Mouse (Mus musculus): ENCODE results near the gene Pigk. TPM values are rescaled to one million over a fixed set of nuclear protein-coding genes. Genes with fewer than 3 reads are reported as not detected.

Pigk gene
- polyA plus RNA-seq, 1 experiment from 2014 or later: 55.8 TPM

DNA sequence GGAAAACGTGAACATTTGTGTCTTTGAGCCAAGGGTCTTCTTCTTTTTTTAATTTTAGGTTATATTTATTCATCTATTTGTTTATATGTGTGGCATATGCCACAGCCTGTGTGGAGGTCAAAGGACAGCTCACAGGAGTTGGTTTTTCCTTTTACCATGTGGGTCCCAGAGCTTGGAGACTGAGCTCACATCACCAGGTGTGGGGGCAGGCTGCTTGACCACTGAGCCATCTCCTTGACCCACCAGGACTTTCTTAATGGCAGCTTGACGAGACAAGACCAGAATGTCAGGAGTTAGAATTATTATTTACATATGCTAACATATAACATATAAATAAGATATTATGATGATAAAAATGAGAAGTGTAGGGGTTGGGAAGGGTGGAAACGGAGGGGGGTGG is 182.2 kb downstream of the Pigk start:
- DNase-seq (ENCODE audit: low spot score) (no peak), ATAC-seq (ENCODE audit: low read depth) (no peak)
- Histone ChIP-seq H3K4me3 (ENCODE audit: low read depth, low read length) (no peak overlapping the region), H3K27me3 (replicated peaks; ENCODE audit: control insufficient read depth, insufficient read depth, low read length) (no peaks in the 10 kb centered on the region), H3K4me1 (ENCODE audit: control insufficient read depth, insufficient read depth, low read length) (no peaks in the 10 kb centered on the region), H3K9ac (ENCODE audit: low read depth, low read length) (no peak overlapping the region), H3K36me3 (ENCODE audit: control insufficient read depth, insufficient read depth, low read length) (no peaks in the 10 kb centered on the region), H3K27ac (replicated peaks; ENCODE audit: low read depth, low read length) (no peak overlapping the region), H3K9me3 (ENCODE audit: control insufficient read depth, low read length) (no peaks in the 10 kb centered on the region), H3K4me2 (ENCODE audit: low read depth, low read length) (no peak overlapping the region)
- WGBS: 73% methylated on average over 3 of the region's 3 CpGs

DNA sequence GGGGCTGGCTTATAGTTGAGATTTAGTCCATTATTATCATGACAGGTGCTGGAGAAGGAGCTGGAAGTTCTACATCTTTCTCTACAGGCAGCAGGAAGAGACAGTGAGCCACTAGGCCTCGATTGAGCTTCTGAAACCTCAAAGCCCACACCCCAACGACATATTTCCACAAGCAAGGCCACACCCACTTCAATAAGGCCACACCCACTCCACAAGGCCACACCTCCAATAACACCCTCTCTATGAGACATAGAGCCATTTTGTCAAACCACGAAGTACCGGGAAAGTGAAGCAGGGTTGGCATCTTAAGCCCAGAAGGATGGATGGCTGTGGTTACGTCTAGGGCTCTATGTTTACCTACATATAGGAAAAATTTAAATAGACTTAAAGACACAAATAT is 183.3 kb downstream of the Pigk start:
- no peak for ATAC-seq (ENCODE audit: low read depth)
- no peaks in the 10 kb centered on the region for H3K36me3 ChIP-seq (ENCODE audit: control insufficient read depth, insufficient read depth, low read length)
- H3K9ac ChIP-seq (ENCODE audit: low read depth, low read length): no peak overlapping the region
- DNase-seq (ENCODE audit: low spot score): no peak
- H3K27ac ChIP-seq (replicated peaks; ENCODE audit: low read depth, low read length): no peak overlapping the region
- H3K4me3 ChIP-seq (ENCODE audit: low read depth, low read length): no peak overlapping the region
- H3K4me1 ChIP-seq (ENCODE audit: control insufficient read depth, insufficient read depth, low read length): no peaks in the 10 kb centered on the region
- 77% methylated on average over 5 of the region's 5 CpGs for WGBS
- H3K27me3 ChIP-seq (replicated peaks; ENCODE audit: control insufficient read depth, insufficient read depth, low read length): no peaks in the 10 kb centered on the region
- no peaks in the 10 kb centered on the region for H3K9me3 ChIP-seq (ENCODE audit: control insufficient read depth, low read length)
- H3K4me2 ChIP-seq (ENCODE audit: low read depth, low read length): no peak overlapping the region

DNA sequence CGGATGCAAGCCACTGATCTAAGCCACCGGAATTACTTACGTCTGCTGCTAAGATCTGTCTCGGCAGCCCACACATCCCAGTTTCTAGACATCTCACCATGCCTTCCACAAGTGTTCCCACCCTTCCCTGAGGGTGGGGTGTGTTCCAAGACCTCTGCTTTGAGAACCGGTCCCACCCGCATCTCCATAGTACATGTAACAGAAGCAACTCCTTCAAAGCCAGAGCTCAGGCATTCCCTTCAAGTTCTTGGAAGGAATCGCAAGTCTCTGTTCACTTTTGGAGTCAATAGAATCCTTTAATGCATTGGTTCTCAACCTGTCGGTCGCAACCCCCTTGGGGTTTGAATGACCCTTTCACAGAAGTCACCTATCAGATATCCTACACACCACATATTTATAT is 185.0 kb downstream of the Pigk start:
- no peaks in the 10 kb centered on the region for H3K36me3 ChIP-seq (ENCODE audit: control insufficient read depth, insufficient read depth, low read length)
- H3K4me1 ChIP-seq (ENCODE audit: control insufficient read depth, insufficient read depth, low read length): no peaks in the 10 kb centered on the region
- no peak for DNase-seq (ENCODE audit: low spot score)
- no peak overlapping the region for H3K4me2 ChIP-seq (ENCODE audit: low read depth, low read length)
- WGBS: 90% methylated on average over 9 of the region's 9 CpGs
- no peak overlapping the region for H3K27ac ChIP-seq (replicated peaks; ENCODE audit: low read depth, low read length)
- no peaks in the 10 kb centered on the region for H3K9me3 ChIP-seq (ENCODE audit: control insufficient read depth, low read length)
- no peak overlapping the region for H3K9ac ChIP-seq (ENCODE audit: low read depth, low read length)
- no peaks in the 10 kb centered on the region for H3K27me3 ChIP-seq (replicated peaks; ENCODE audit: control insufficient read depth, insufficient read depth, low read length)
- H3K4me3 ChIP-seq (ENCODE audit: low read depth, low read length): no peak overlapping the region
- ATAC-seq (ENCODE audit: low read depth): no peak

DNA sequence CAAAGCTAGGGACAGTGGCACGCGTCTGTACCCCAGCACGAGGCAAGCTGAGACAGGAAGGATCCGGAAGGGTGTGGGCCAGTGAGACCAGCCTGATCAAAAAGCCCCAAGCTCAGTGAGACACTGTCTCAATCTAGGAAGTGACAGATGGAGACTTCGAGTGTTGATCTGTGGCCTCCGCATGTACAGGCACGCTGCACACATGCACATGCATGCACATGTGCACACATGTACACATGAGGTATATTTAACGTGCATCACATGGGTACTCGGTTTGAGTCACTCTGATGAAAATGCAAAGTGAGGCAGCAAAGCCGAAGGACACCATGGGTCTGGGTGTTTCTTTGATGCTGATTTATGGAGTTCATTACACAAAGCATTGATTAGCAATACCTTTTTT is 191.1 kb downstream of the Pigk start:
- Histone ChIP-seq H3K4me2 (ENCODE audit: low read depth, low read length) (no peak overlapping the region), H3K4me3 (ENCODE audit: low read depth, low read length) (no peak overlapping the region), H3K27me3 (replicated peaks; ENCODE audit: control insufficient read depth, insufficient read depth, low read length) (no peaks in the 10 kb centered on the region), H3K9me3 (ENCODE audit: control insufficient read depth, low read length) (no peaks in the 10 kb centered on the region), H3K4me1 (ENCODE audit: control insufficient read depth, insufficient read depth, low read length) (no peaks in the 10 kb centered on the region), H3K9ac (ENCODE audit: low read depth, low read length) (no peak overlapping the region), H3K36me3 (ENCODE audit: control insufficient read depth, insufficient read depth, low read length) (no peaks in the 10 kb centered on the region), H3K27ac (replicated peaks; ENCODE audit: low read depth, low read length) (no peak overlapping the region)
- no peak for ATAC-seq (ENCODE audit: low read depth)
- 88% methylated on average over 10 of the region's 10 CpGs for WGBS
- DNase-seq (ENCODE audit: low spot score): no peak

DNA sequence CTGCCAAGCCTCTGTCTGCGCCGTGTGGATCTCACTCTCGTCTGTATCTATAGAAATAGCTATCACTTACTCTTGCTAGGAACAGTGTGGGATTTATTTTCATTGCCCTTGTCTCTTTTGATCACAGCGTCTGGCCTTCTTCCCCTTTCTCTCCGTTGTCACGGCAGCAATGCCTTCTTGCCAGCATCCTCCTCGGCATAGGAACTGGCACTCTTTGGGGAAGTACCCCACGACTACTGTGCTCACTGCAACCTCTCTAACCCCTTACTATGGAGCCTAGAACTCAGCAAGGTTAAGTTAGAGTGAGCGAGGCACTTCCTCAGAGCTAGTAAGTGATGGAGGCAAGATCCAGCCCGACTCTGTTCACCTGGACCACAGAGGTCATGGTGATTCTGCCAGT is 191.9 kb downstream of the Pigk start:
- Histone ChIP-seq H3K4me2 (ENCODE audit: low read depth, low read length) (no peak overlapping the region), H3K27ac (replicated peaks; ENCODE audit: low read depth, low read length) (no peak overlapping the region), H3K4me1 (ENCODE audit: control insufficient read depth, insufficient read depth, low read length) (no peaks in the 10 kb centered on the region), H3K36me3 (ENCODE audit: control insufficient read depth, insufficient read depth, low read length) (no peaks in the 10 kb centered on the region), H3K9ac (ENCODE audit: low read depth, low read length) (no peak overlapping the region), H3K4me3 (ENCODE audit: low read depth, low read length) (no peak overlapping the region), H3K27me3 (replicated peaks; ENCODE audit: control insufficient read depth, insufficient read depth, low read length) (no peaks in the 10 kb centered on the region), H3K9me3 (ENCODE audit: control insufficient read depth, low read length) (no peaks in the 10 kb centered on the region)
- no peak for ATAC-seq (ENCODE audit: low read depth)
- DNase-seq (ENCODE audit: low spot score): no peak
- WGBS: 68% methylated on average over 10 of the region's 10 CpGs

DNA sequence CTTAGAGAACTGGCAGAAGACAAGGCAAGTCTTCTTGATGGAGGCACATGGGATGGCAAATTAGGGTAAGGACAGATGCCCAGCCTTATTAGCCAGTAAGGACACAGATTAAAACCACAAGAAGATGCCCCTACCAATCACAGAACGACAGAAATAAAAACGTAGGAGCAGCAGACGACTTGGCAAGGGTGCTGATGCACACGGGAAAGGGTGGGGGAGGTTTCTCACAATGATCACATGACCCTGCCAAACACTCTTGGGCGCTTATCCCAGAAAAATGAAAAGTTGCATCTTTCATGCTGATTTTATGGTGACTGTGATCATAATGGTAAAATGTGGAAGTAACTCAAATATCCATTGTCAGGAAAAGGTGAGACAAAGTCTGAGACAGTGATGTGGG is 193.2 kb downstream of the Pigk start:
- no peak overlapping the region for H3K4me3 ChIP-seq (ENCODE audit: low read depth, low read length)
- no peak overlapping the region for H3K9ac ChIP-seq (ENCODE audit: low read depth, low read length)
- H3K9me3 ChIP-seq (ENCODE audit: control insufficient read depth, low read length): no peaks in the 10 kb centered on the region
- H3K27ac ChIP-seq (replicated peaks; ENCODE audit: low read depth, low read length): no peak overlapping the region
- no peaks in the 10 kb centered on the region for H3K36me3 ChIP-seq (ENCODE audit: control insufficient read depth, insufficient read depth, low read length)
- no peak overlapping the region for H3K4me2 ChIP-seq (ENCODE audit: low read depth, low read length)
- no peaks in the 10 kb centered on the region for H3K27me3 ChIP-seq (replicated peaks; ENCODE audit: control insufficient read depth, insufficient read depth, low read length)
- ATAC-seq (ENCODE audit: low read depth): no peak
- 74% methylated on average over 5 of the region's 5 CpGs for whole genome bisulfite sequencing
- no peaks in the 10 kb centered on the region for H3K4me1 ChIP-seq (ENCODE audit: control insufficient read depth, insufficient read depth, low read length)
- no peak for DNase-seq (ENCODE audit: low spot score)

DNA sequence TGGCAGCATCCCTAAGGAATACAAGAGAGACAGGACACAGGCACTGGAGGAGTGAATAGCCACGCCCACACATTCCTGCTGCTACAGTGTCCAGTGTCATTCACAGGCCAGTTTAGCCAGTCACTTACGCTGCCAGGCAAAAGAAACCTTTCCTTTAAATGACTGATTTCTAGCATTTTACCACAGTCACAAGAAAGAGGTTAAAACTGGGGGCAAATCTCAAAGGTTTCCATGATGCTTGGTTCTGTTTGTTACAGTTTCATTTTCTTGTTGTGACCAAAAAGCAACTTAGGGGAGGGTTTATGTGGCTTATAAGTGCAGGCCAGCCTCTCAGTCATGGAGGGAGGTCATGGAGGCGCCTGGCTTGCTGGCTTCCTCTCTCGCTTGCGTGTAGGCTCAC is 193.8 kb downstream of the Pigk start:
- Histone ChIP-seq H3K27me3 (replicated peaks; ENCODE audit: control insufficient read depth, insufficient read depth, low read length) (no peaks in the 10 kb centered on the region), H3K9me3 (ENCODE audit: control insufficient read depth, low read length) (no peaks in the 10 kb centered on the region), H3K9ac (ENCODE audit: low read depth, low read length) (no peak overlapping the region), H3K27ac (replicated peaks; ENCODE audit: low read depth, low read length) (no peak overlapping the region), H3K4me2 (ENCODE audit: low read depth, low read length) (no peak overlapping the region), H3K4me3 (ENCODE audit: low read depth, low read length) (no peak overlapping the region), H3K4me1 (ENCODE audit: control insufficient read depth, insufficient read depth, low read length) (no peaks in the 10 kb centered on the region), H3K36me3 (ENCODE audit: control insufficient read depth, insufficient read depth, low read length) (no peaks in the 10 kb centered on the region)
- ATAC-seq (ENCODE audit: low read depth) (no peak), DNase-seq (ENCODE audit: low spot score) (no peak)
- 77% methylated on average over 5 of the region's 5 CpGs for WGBS

DNA sequence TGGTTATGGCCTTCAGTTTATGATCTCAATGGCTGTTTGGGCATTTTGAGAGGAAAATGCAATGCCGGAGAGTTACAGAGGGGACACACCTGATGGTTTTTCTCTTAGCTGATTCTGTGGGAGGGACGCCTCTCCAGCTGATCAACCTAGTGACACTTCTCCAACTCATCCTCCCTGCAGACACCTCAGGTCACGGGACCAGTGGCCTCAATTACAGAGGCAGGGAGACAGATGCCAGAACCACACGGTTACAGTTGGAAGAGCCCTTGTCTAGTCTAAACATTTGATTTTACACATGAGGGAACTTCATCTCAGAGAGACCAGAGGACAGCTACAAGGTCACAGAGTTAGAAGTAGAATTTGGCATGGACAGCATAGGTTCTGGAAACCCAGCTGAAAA is 197.7 kb downstream of the Pigk start:
- Histone ChIP-seq H3K4me3 (ENCODE audit: low read depth, low read length) (no peak overlapping the region), H3K27me3 (replicated peaks; ENCODE audit: control insufficient read depth, insufficient read depth, low read length) (no peaks in the 10 kb centered on the region), H3K27ac (replicated peaks; ENCODE audit: low read depth, low read length) (no peak overlapping the region), H3K9me3 (ENCODE audit: control insufficient read depth, low read length) (no peaks in the 10 kb centered on the region), H3K9ac (ENCODE audit: low read depth, low read length) (no peak overlapping the region), H3K4me1 (ENCODE audit: control insufficient read depth, insufficient read depth, low read length) (no peaks in the 10 kb centered on the region), H3K36me3 (ENCODE audit: control insufficient read depth, insufficient read depth, low read length) (no peaks in the 10 kb centered on the region), H3K4me2 (ENCODE audit: low read depth, low read length) (no peak overlapping the region)
- DNase-seq (ENCODE audit: low spot score) (no peak), ATAC-seq (ENCODE audit: low read depth) (no peak)
- WGBS: 84% methylated on average over 4 of the region's 4 CpGs

DNA sequence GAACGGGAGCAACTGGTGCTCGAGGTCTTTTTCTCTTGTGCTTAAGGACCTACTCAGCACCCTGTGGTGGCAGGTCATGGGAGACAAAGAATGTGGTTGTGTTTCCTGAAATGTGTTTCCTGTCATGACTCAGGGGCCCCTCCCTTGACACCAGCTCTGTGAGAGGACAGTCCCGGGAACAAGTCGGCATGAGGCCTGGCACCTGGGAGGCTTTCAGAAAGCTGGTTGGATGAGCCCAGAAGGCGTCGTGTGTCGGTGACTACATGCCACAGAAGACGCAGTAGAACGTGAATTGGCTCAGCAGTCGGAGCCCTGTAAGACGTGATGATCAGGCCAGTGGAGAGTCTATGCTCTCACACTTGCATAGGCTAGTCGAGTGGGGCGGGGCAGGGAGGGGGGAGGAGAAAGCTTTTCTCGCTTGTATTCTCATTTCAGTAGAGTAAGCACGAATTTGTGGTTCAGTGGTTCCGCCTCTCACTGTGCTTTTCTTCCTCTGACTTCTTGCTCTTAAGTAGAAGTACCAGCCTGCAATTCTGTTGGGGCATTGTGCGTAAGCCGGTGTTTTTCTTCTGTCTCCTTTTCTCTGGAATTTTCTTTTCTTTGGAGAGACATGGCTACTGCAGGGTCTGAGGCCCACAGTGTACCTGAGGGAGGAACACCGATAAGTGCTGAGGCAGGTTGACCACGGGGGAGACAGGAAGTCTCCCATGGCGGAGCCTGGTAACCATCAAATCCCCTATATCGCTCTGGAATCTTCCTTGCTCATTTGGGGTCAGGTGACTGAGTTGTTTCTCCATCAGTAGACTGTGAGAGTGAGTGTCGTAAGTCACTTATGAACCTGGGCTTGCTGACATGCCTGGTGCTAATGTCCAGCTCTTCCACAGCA is 198.6 kb downstream of the Pigk start:
- Histone ChIP-seq H3K4me1 (ENCODE audit: control insufficient read depth, insufficient read depth, low read length) (no peaks in the 10 kb centered on the region), H3K27me3 (replicated peaks; ENCODE audit: control insufficient read depth, insufficient read depth, low read length) (no peaks in the 10 kb centered on the region), H3K9ac (ENCODE audit: low read depth, low read length) (no peak overlapping the region), H3K9me3 (ENCODE audit: control insufficient read depth, low read length) (no peaks in the 10 kb centered on the region), H3K4me2 (ENCODE audit: low read depth, low read length) (no peak overlapping the region), H3K4me3 (ENCODE audit: low read depth, low read length) (no peak overlapping the region), H3K27ac (replicated peaks; ENCODE audit: low read depth, low read length) (no peak overlapping the region), H3K36me3 (ENCODE audit: control insufficient read depth, insufficient read depth, low read length) (no peaks in the 10 kb centered on the region)
- ATAC-seq (ENCODE audit: low read depth): 0 out of 2 replicates have a peak, but pooled peaks have one; percentile 22
- DNase-seq (ENCODE audit: low spot score): no peak
- 82% methylated on average over 22 of the region's 23 CpGs for WGBS
